Mouse (Mus musculus): Measurements from ENCODE around the gene Speg. TPM values are rescaled to one million over a fixed set of nuclear protein-coding genes. Genes with fewer than 3 reads are reported as not detected.

Gene Speg
- polyA plus RNA-seq, 1 experiment from 2014 or later = 10.0 TPM

GRCm38 (mm10) chr1:75448937-75449336 lies 73.8 kb downstream of the Speg start:
- peaks cover 91% of the 10 kb centered on the region for H3K4me1 ChIP-seq
- peak overlapping the region; percentile 58 for H3K4me2 ChIP-seq
- H3K4me3 ChIP-seq (replicated peaks) = no peak overlapping the region
- H3K27me3 ChIP-seq = peaks cover 97% of the 10 kb centered on the region
- 2% methylated on average over 14 of the region's 14 CpGs for WGBS
- no peak for ATAC-seq (ENCODE audit: low FRiP score)
- no peak overlapping the region for H3K9ac ChIP-seq
- H3K27ac ChIP-seq = 0 out of 2 replicates have a peak overlapping the region, but pooled peaks have one; percentile 50
- no peaks in the 10 kb centered on the region for H3K36me3 ChIP-seq (replicated peaks)
- H3K9me3 ChIP-seq = no peaks in the 10 kb centered on the region

- H3K4me3 ChIP-seq (replicated peaks) = peak overlapping the region; percentile 33
- no peaks in the 10 kb centered on the region for H3K9me3 ChIP-seq
- H3K9ac ChIP-seq = no peak overlapping the region; the same call in none of the 2 replicates
- no peak for ATAC-seq (ENCODE audit: low FRiP score)
- no peaks in the 10 kb centered on the region for H3K36me3 ChIP-seq (replicated peaks)
- peak overlapping the region; percentile 58 for H3K4me2 ChIP-seq
- 5% methylated on average over 8 of the region's 8 CpGs for WGBS
- peaks cover 89% of the 10 kb centered on the region for H3K4me1 ChIP-seq
- H3K27me3 ChIP-seq = peaks cover 97% of the 10 kb centered on the region
- no peak overlapping the region for H3K27ac ChIP-seq
Observed at GRCm38 (mm10) chr1:75449377-75450135, 74.5 kb downstream of the Speg start.

- H3K27ac ChIP-seq = 0 out of 2 replicates have a peak within 1 kb of the TSS, but pooled peaks have one; percentile 15
- peaks cover 87% of the 10 kb centered on the region for H3K4me1 ChIP-seq
- peak within 1 kb of the TSS; percentile 56 for H3K9ac ChIP-seq
- no peaks in the 10 kb centered on the region for H3K36me3 ChIP-seq (replicated peaks)
- peak within 1 kb of the TSS; percentile 58 for H3K4me2 ChIP-seq
- peak within 1 kb of the TSS; percentile 33 for H3K4me3 ChIP-seq (replicated peaks)
- WGBS = 2% methylated on average over 34 of the region's 35 CpGs
- no peak for ATAC-seq (ENCODE audit: low FRiP score)
- H3K9me3 ChIP-seq = no peaks in the 10 kb centered on the region
- H3K27me3 ChIP-seq = peaks cover 92% of the 10 kb centered on the region
Observed at GRCm38 (mm10) chr1:75450314-75451005, 75.4 kb downstream of the Speg start, which contains the start of gene Asic4. Gene Asic4, plus strand, starts transcription at chr1:75450436.

- Histone ChIP-seq H3K36me3 (replicated peaks) (no peaks in the 10 kb centered on the region), H3K9ac (no peak overlapping the region), H3K27me3 (peaks cover 95% of the 10 kb centered on the region), H3K27ac (no peak overlapping the region), H3K9me3 (no peaks in the 10 kb centered on the region), H3K4me3 (replicated peaks) (no peak overlapping the region), H3K4me2 (peak overlapping the region; percentile 13; the same call in 1 of the 2 replicates), H3K4me1 (peaks cover 87% of the 10 kb centered on the region)
- WGBS = 70% methylated on average over 5 of the region's 5 CpGs
- ATAC-seq (ENCODE audit: low FRiP score) = no peak
Observed at GRCm38 (mm10) chr1:75451900-75452299, 76.8 kb downstream of the Speg start.

- Histone ChIP-seq H3K4me2 (no peak overlapping the region), H3K9me3 (no peaks in the 10 kb centered on the region), H3K27me3 (peaks cover 90% of the 10 kb centered on the region), H3K4me3 (replicated peaks) (no peak overlapping the region), H3K4me1 (peaks cover 77% of the 10 kb centered on the region), H3K36me3 (replicated peaks) (no peaks in the 10 kb centered on the region), H3K9ac (no peak overlapping the region), H3K27ac (peak overlapping the region; percentile 36)
- 68% methylated on average over 3 of the region's 3 CpGs for WGBS
- ATAC-seq (ENCODE audit: low FRiP score) = no peak
Observed at GRCm38 (mm10) chr1:75455433-75455832, 80.3 kb downstream of the Speg start.

- H3K27me3 ChIP-seq = peaks cover 85% of the 10 kb centered on the region
- H3K9ac ChIP-seq = no peak overlapping the region
- H3K4me1 ChIP-seq = peaks cover 72% of the 10 kb centered on the region
- H3K36me3 ChIP-seq (replicated peaks) = no peaks in the 10 kb centered on the region
- no peak overlapping the region for H3K4me2 ChIP-seq
- 11% methylated on average over 5 of the region's 5 CpGs for WGBS
- H3K27ac ChIP-seq = peak overlapping the region; percentile 36
- no peaks in the 10 kb centered on the region for H3K9me3 ChIP-seq
- ATAC-seq (ENCODE audit: low FRiP score) = peak; percentile 57
- no peak overlapping the region for H3K4me3 ChIP-seq (replicated peaks)
Observed at GRCm38 (mm10) chr1:75455948-75456347, 80.9 kb downstream of the Speg start.

- Histone ChIP-seq H3K27ac (peak overlapping the region; percentile 21), H3K4me1 (peaks cover 65% of the 10 kb centered on the region), H3K4me2 (peak overlapping the region; percentile 58; the same call in 1 of the 2 replicates), H3K9ac (no peak overlapping the region), H3K36me3 (replicated peaks) (no peaks in the 10 kb centered on the region), H3K27me3 (peaks cover 80% of the 10 kb centered on the region), H3K9me3 (no peaks in the 10 kb centered on the region), H3K4me3 (replicated peaks) (no peak overlapping the region)
- 0 out of 2 replicates have a peak, but pooled peaks have one; percentile 1 for ATAC-seq (ENCODE audit: low FRiP score)
- WGBS = 7% methylated on average over 14 of the region's 14 CpGs
Observed at GRCm38 (mm10) chr1:75456746-75457564, 81.9 kb downstream of the Speg start.

GRCm38 (mm10) chr1:75457710-75458024 lies 82.6 kb downstream of the Speg start:
- H3K27ac ChIP-seq = peak overlapping the region; percentile 21
- H3K4me1 ChIP-seq = peaks cover 64% of the 10 kb centered on the region
- H3K9ac ChIP-seq = no peak overlapping the region
- H3K9me3 ChIP-seq = no peaks in the 10 kb centered on the region
- no peaks in the 10 kb centered on the region for H3K36me3 ChIP-seq (replicated peaks)
- H3K27me3 ChIP-seq = peaks cover 72% of the 10 kb centered on the region
- H3K4me3 ChIP-seq (replicated peaks) = 0 out of 2 replicates have a peak overlapping the region, but pooled peaks have one; percentile 1
- WGBS = 3% methylated on average over 8 of the region's 10 CpGs
- peak overlapping the region; percentile 58 for H3K4me2 ChIP-seq
- peak; percentile 10; the same call in 1 of the 2 replicates for ATAC-seq (ENCODE audit: low FRiP score)

GRCm38 (mm10) chr1:75458025-75458788 lies 83.1 kb downstream of the Speg start:
- peak overlapping the region; percentile 38; the same call in 1 of the 2 replicates for H3K9ac ChIP-seq
- 1% methylated on average over 42 of the region's 42 CpGs for WGBS
- H3K4me3 ChIP-seq (replicated peaks) = peak overlapping the region; percentile 33
- peak overlapping the region; percentile 58 for H3K4me2 ChIP-seq
- peak overlapping the region; percentile 69 for H3K27ac ChIP-seq
- peaks cover 60% of the 10 kb centered on the region for H3K4me1 ChIP-seq
- no peaks in the 10 kb centered on the region for H3K36me3 ChIP-seq (replicated peaks)
- no peaks in the 10 kb centered on the region for H3K9me3 ChIP-seq
- ATAC-seq (ENCODE audit: low FRiP score) = peak; percentile 68
- peaks cover 67% of the 10 kb centered on the region for H3K27me3 ChIP-seq

GRCm38 (mm10) chr1:75458789-75459684 lies 83.9 kb downstream of the Speg start:
- Histone ChIP-seq H3K9me3 (no peaks in the 10 kb centered on the region), H3K4me3 (replicated peaks) (peak overlapping the region; percentile 33), H3K27me3 (peaks cover 66% of the 10 kb centered on the region), H3K9ac (peak overlapping the region; percentile 38; the same call in 1 of the 2 replicates), H3K4me2 (peak overlapping the region; percentile 58), H3K27ac (peak overlapping the region; percentile 69), H3K4me1 (peaks cover 59% of the 10 kb centered on the region), H3K36me3 (replicated peaks) (no peaks in the 10 kb centered on the region)
- WGBS = 19% methylated on average over 23 of the region's 23 CpGs
- ATAC-seq (ENCODE audit: low FRiP score) = no peak
